Mouse (Mus musculus): ENCODE data around the gene Ttyh1. TPM values are rescaled to one million over a fixed set of nuclear protein-coding genes. Genes with fewer than 3 reads are reported as not detected.
A peak's percentile ranks its signal among the peaks of the same experiment; 100 is the strongest.

The Ttyh1 gene
- polyA plus RNA-seq, 1 experiment from 2014 or later: 3.7 TPM

GRCm38 (mm10) chr7:4136771-4137531 is 17.7 kb downstream of the Ttyh1 start, which contains the start of gene Leng8:
TSS of gene Leng8 (plus strand) at chr7:4137039.
- Histone ChIP-seq H3K27ac (ENCODE audit: low read depth, low read length) (peak within 1 kb of the TSS; percentile 92), H3K9me3 (ENCODE audit: control insufficient read depth) (no peaks in the 10 kb centered on the region), H3K9ac (ENCODE audit: low read depth, low read length) (peak within 1 kb of the TSS; percentile 73), H3K4me1 (replicated peaks; ENCODE audit: control insufficient read depth, insufficient read depth, low read length) (peaks cover 4% of the 10 kb centered on the region), H3K36me3 (ENCODE audit: control insufficient read depth, insufficient read depth) (peaks cover 35% of the 10 kb centered on the region), H3K4me3 (ENCODE audit: low read depth, low read length) (peak within 1 kb of the TSS; percentile 68), H3K4me2 (replicated peaks; ENCODE audit: low read depth) (peak within 1 kb of the TSS; percentile 90), H3K27me3 (replicated peaks; ENCODE audit: control insufficient read depth, insufficient read depth, low read length) (no peaks in the 10 kb centered on the region)
- WGBS: under 1% methylated on average over 72 of the region's 78 CpGs
- no peak for TF ChIP-seq CTCF (IDR thresholded peaks at IDR 0.05; ENCODE audit: low read depth)
- peak; percentile 99 for ATAC-seq

- Histone ChIP-seq H3K4me1 (replicated peaks; ENCODE audit: control insufficient read depth, insufficient read depth, low read length) (peaks cover 4% of the 10 kb centered on the region), H3K36me3 (ENCODE audit: control insufficient read depth, insufficient read depth) (peaks cover 43% of the 10 kb centered on the region), H3K4me3 (ENCODE audit: low read depth, low read length) (peak overlapping the region; percentile 68), H3K27ac (ENCODE audit: low read depth, low read length) (peak overlapping the region; percentile 92; the same call in 1 of the 2 replicates), H3K4me2 (replicated peaks; ENCODE audit: low read depth) (peak overlapping the region; percentile 90), H3K9me3 (ENCODE audit: control insufficient read depth) (no peaks in the 10 kb centered on the region), H3K27me3 (replicated peaks; ENCODE audit: control insufficient read depth, insufficient read depth, low read length) (no peaks in the 10 kb centered on the region), H3K9ac (ENCODE audit: low read depth, low read length) (peak overlapping the region; percentile 73)
- ATAC-seq: no peak
- TF ChIP-seq CTCF (IDR thresholded peaks at IDR 0.05; ENCODE audit: low read depth): no peak
- WGBS: 42% methylated on average over 3 of the region's 3 CpGs
These were observed 18.5 kb downstream of the Ttyh1 start for GRCm38 (mm10) chr7:4137746-4138145.

GRCm38 (mm10) chr7:4138181-4138580 is 19.0 kb downstream of the Ttyh1 start:
- H3K9ac ChIP-seq (ENCODE audit: low read depth, low read length): 0 out of 2 replicates have a peak overlapping the region, but pooled peaks have one; percentile 73
- TF ChIP-seq CTCF (IDR thresholded peaks at IDR 0.05; ENCODE audit: low read depth): no peak
- no peaks in the 10 kb centered on the region for H3K9me3 ChIP-seq (ENCODE audit: control insufficient read depth)
- no peaks in the 10 kb centered on the region for H3K27me3 ChIP-seq (replicated peaks; ENCODE audit: control insufficient read depth, insufficient read depth, low read length)
- H3K4me2 ChIP-seq (replicated peaks; ENCODE audit: low read depth): peak overlapping the region; percentile 90
- H3K4me1 ChIP-seq (replicated peaks; ENCODE audit: control insufficient read depth, insufficient read depth, low read length): peaks cover 4% of the 10 kb centered on the region
- ATAC-seq: no peak
- H3K36me3 ChIP-seq (ENCODE audit: control insufficient read depth, insufficient read depth): peaks cover 47% of the 10 kb centered on the region
- no peak overlapping the region for H3K27ac ChIP-seq (ENCODE audit: low read depth, low read length)
- peak overlapping the region; percentile 68 for H3K4me3 ChIP-seq (ENCODE audit: low read depth, low read length)
- WGBS: 75% methylated on average over 2 of the region's 2 CpGs

GRCm38 (mm10) chr7:4138671-4139070 is 19.5 kb downstream of the Ttyh1 start:
- no peak overlapping the region for H3K9ac ChIP-seq (ENCODE audit: low read depth, low read length)

GRCm38 (mm10) chr7:4139391-4139790 is 20.2 kb downstream of the Ttyh1 start:
- Histone ChIP-seq H3K27me3 (replicated peaks; ENCODE audit: control insufficient read depth, insufficient read depth, low read length) (no peaks in the 10 kb centered on the region), H3K36me3 (ENCODE audit: control insufficient read depth, insufficient read depth) (peaks cover 59% of the 10 kb centered on the region), H3K4me3 (ENCODE audit: low read depth, low read length) (no peak overlapping the region), H3K9me3 (ENCODE audit: control insufficient read depth) (no peaks in the 10 kb centered on the region), H3K9ac (ENCODE audit: low read depth, low read length) (no peak overlapping the region), H3K4me2 (replicated peaks; ENCODE audit: low read depth) (no peak overlapping the region), H3K27ac (ENCODE audit: low read depth, low read length) (peak overlapping the region; percentile 28; the same call in 1 of the 2 replicates), H3K4me1 (replicated peaks; ENCODE audit: control insufficient read depth, insufficient read depth, low read length) (peaks cover 4% of the 10 kb centered on the region)
- TF ChIP-seq CTCF (IDR thresholded peaks at IDR 0.05; ENCODE audit: low read depth): no peak
- ATAC-seq: no peak
- 93% methylated on average over 5 of the region's 5 CpGs for WGBS

More at GRCm38 (mm10) chr7:4138671-4139070, 19.5 kb downstream of the Ttyh1 start:
- H3K4me2 ChIP-seq (replicated peaks; ENCODE audit: low read depth): no peak overlapping the region
- no peak overlapping the region for H3K4me3 ChIP-seq (ENCODE audit: low read depth, low read length)
- TF ChIP-seq CTCF (IDR thresholded peaks at IDR 0.05; ENCODE audit: low read depth): no peak
- H3K9me3 ChIP-seq (ENCODE audit: control insufficient read depth): no peaks in the 10 kb centered on the region
- no peak overlapping the region for H3K27ac ChIP-seq (ENCODE audit: low read depth, low read length)
- H3K36me3 ChIP-seq (ENCODE audit: control insufficient read depth, insufficient read depth): peaks cover 52% of the 10 kb centered on the region
- WGBS: 92% methylated on average over 7 of the region's 7 CpGs
- ATAC-seq: no peak
- H3K4me1 ChIP-seq (replicated peaks; ENCODE audit: control insufficient read depth, insufficient read depth, low read length): peaks cover 4% of the 10 kb centered on the region
- H3K27me3 ChIP-seq (replicated peaks; ENCODE audit: control insufficient read depth, insufficient read depth, low read length): no peaks in the 10 kb centered on the region

GRCm38 (mm10) chr7:4141648-4142325 is 22.6 kb downstream of the Ttyh1 start:
- no peak overlapping the region for H3K27ac ChIP-seq (ENCODE audit: low read depth, low read length)
- no peak for TF ChIP-seq CTCF (IDR thresholded peaks at IDR 0.05; ENCODE audit: low read depth)
- peaks cover 82% of the 10 kb centered on the region for H3K36me3 ChIP-seq (ENCODE audit: control insufficient read depth, insufficient read depth)
- no peak overlapping the region for H3K9ac ChIP-seq (ENCODE audit: low read depth, low read length)
- H3K9me3 ChIP-seq (ENCODE audit: control insufficient read depth): no peaks in the 10 kb centered on the region
- H3K4me1 ChIP-seq (replicated peaks; ENCODE audit: control insufficient read depth, insufficient read depth, low read length): peaks cover 4% of the 10 kb centered on the region
- no peak overlapping the region for H3K4me3 ChIP-seq (ENCODE audit: low read depth, low read length)
- no peaks in the 10 kb centered on the region for H3K27me3 ChIP-seq (replicated peaks; ENCODE audit: control insufficient read depth, insufficient read depth, low read length)
- no peak overlapping the region for H3K4me2 ChIP-seq (replicated peaks; ENCODE audit: low read depth)
- WGBS: 90% methylated on average over 6 of the region's 6 CpGs
- ATAC-seq: no peak

All from intestine, postnatal 0 days (tissue).